Mouse (Mus musculus): ENCODE measurements around the gene Ctdsp2. TPM values are rescaled to one million over a fixed set of nuclear protein-coding genes. Genes with fewer than 3 reads are reported as not detected.

Ctdsp2 gene
- total RNA-seq, 1 experiment from 2014 or later = 197 TPM

- DNase-seq = no peak
Observed at GRCm38 (mm10) chr10:126962966-126963330, 15.6 kb upstream of the Ctdsp2 start.

- DNase-seq = no peak
Observed at GRCm38 (mm10) chr10:126963821-126964220, 14.7 kb upstream of the Ctdsp2 start.

DNA sequence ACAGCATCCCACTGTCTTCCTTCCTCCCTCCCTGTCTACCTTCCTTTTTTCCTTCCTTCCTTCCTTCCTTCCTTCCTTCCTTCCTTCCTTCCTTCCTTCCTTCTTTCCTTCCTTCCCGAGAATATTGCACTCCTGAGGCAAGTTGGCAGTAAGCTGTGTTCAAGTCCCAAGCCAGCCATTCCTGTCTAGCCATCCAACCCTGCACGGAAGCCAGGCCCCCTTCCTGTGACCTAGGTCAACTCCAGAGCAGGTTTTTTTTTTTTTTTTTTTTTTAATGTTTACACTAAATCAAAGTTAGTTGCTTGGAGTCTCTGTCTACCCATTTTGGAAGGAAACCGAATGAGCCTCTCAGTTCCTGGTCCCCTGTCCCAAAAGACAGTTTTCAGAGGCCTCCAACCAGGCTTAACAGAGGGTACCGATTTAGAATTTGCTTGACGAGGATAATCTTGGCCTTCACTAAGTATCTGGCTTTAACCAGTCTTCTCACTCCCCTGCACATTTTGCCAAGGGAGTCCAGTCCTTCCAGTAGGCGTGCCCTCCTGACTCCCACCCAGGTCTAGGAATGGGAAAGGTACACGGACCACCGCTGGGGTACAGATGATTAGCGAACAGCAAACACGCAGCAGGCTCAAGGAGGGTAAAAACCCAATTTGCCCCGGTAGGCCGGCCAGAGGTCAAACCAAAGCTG, 7.0 kb upstream of the Ctdsp2 start:
- no peak for DNase-seq

GRCm38 (mm10) chr10:126972051-126972725, 6.3 kb upstream of the Ctdsp2 start:
- DNase-seq = no peak

- DNase-seq = no peak
Observed at GRCm38 (mm10) chr10:126972988-126973387, 5.5 kb upstream of the Ctdsp2 start.

DNA sequence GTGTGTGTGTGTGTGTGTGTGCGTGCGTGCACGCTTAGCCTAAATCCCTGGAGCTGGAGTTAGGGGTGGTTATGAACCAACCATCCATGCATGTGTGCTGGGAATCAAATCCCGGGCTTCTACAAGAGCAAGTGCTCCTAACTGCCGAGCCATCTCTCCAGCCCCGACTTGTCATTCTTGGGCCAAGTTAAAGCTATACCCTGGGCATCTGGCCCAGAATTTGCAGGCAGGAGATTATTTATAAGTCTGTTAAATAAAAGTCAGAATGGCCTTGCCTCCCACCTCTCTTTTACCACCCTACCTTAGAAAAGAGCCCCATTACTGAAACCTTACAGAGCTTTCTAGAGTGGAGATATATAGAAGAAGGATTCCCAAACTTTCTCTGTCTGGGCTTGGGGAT, 2.8 kb upstream of the Ctdsp2 start:
- DNase-seq = no peak

- no peak for DNase-seq
Observed at GRCm38 (mm10) chr10:126977076-126977475, 1.4 kb upstream of the Ctdsp2 start.

- DNase-seq = peak; percentile 84
Observed at GRCm38 (mm10) chr10:126979121-126979635, 661 bp downstream of the Ctdsp2 start.

- peak; percentile 56 for DNase-seq
Observed at GRCm38 (mm10) chr10:126979636-126980151, 1.2 kb downstream of the Ctdsp2 start.

- peak; percentile 52 for DNase-seq
Observed at GRCm38 (mm10) chr10:126980221-126980932, 1.9 kb downstream of the Ctdsp2 start.

- no peak for DNase-seq
Observed at GRCm38 (mm10) chr10:126980933-126981530, 2.5 kb downstream of the Ctdsp2 start.

GRCm38 (mm10) chr10:126981746-126982145, 3.2 kb downstream of the Ctdsp2 start:
- no peak for DNase-seq

- DNase-seq = no peak
Observed at GRCm38 (mm10) chr10:126983193-126983725, 4.7 kb downstream of the Ctdsp2 start.

DNA sequence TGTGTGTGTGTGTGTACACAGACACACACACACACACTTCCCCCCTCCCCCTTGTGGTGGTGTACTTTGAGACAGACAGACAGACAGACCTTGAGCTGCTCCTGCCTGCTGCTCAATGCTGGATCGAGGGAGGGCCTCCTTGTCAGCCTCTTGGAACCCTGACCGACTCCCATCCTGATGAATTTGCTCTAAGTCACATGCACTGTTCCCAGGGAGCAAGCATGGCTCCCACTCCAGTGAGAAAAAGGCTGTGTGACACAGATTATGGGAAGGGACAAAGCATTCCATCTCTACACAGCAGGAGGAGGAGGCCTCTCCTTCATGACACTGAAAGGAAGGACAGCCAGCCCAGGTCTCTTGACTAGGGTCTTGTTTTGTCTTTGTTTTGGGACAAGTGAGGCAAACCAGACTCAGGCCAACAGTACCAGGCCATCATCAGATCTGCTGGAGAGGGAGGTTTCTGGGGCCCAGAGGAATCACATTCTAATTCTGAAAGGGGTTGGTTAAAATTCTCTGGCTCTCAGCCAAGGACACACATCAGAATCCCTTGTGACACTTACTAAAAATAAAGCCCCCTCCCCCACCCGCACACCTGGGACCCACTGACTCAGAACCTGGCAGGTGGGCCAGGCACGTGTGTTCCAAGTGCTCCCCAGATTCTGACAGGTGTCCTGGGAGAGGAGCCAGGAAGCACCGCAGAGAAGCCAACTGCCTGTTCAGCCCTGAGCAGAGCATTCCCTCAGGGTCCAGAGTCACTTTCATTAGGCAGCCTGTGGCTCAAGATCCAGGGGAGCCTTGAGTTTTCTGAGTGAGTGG, 5.9 kb downstream of the Ctdsp2 start:
- DNase-seq = peak; percentile 48

DNA sequence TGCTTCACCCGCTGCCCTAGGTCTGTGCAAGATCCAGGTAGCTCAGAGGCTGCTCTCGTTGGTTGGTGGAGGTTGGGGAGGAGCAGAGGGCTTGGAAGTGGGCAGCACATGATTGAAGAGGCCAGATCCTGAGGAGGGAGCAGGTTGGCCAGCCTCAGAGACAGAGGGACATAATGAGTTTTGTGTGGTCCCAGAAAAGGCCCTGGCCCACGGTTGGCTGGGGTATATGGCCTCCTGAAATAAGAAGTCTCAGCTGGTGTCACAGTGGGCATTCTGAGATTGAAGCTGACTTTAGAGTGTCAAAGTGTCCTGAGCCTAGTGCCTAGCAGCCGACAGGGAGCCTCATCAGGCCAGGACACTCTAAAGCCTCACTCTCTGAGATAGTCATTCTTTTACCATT, 6.6 kb downstream of the Ctdsp2 start:
- no peak for DNase-seq

- DNase-seq = no peak
Observed at GRCm38 (mm10) chr10:126985579-126985978, 7.1 kb downstream of the Ctdsp2 start.

DNA sequence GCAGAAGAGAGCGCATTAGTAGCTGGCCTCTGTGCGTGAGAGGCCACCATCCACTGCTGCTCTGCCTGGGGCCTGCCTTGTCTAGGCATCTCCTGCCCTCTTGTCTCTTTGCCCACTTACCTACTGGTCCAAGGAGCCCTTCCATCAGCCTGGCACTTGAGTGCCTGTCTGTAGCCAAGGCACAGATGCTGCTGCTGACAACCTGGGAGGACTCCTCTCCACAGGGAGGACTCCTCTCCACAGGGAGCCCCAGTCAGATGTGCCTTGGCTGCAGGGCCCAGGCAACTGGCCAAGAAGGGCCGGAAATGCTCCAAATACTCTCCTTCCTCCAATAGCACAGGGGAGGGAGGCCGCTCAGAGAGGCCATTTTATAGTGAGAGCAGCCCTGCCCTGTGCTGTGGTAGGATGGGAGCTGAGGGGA, 8.0 kb downstream of the Ctdsp2 start:
- DNase-seq = peak; percentile 86

GRCm38 (mm10) chr10:126987183-126988118, 8.9 kb downstream of the Ctdsp2 start:
- DNase-seq = peak; percentile 31

DNA sequence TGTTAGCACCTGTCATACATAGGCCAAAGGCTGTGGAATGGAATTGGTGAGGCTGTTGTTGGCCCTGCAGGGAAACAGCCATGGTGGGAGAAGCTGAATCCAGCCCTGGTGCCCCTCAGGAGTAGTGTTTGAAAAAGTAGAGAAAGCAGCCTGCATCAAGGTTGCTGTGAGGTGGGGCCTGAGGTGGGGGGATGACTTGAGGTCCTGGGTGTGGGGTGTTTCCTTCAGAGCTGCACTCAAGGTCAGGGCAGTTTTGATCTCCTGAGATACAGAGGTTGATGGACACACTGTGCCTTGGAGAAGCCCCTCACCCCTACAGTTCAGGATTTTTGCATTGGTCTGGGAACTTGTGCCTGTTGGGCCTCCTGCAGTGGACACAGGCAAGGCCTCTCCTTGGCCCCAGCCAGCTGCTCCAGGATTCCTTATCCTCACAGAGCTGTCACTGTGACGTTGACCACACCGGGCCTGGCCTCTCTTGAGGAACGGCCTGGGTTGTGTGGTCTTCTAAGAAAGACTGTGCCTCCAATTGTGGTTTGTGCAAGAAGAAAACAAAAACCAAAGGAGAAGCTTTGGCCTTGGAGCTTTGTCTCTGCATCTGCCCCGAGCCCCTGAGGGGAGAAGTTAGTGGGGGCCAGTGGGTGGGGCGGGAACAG, 10.1 kb downstream of the Ctdsp2 start:
- no peak for DNase-seq

Data from adrenal gland, postnatal 25 days (tissue).